Mouse (Mus musculus) cerebellum, adult 2 months (tissue): Measurements from ENCODE around the gene Dnajb14.

Experiments
- CTCF ChIP-seq: fragments of 200-500 bp; IDR thresholded peaks from 2 replicates; pipeline ENCODE4 v1.5.1; 2011; ENCODE audit warnings: low read depth, mild to moderate bottlenecking, control low read depth, low read length, moderate library complexity, borderline replicate concordance; ENCODE audit not compliant: insufficient read depth
- POLR2A ChIP-seq: fragments of 200-500 bp; IDR thresholded peaks from 2 replicates; pipeline ENCODE4 v1.6.1; 2011; ENCODE audit warnings: low read length, control low read depth, borderline replicate concordance; ENCODE audit not compliant: insufficient read depth

DNA sequence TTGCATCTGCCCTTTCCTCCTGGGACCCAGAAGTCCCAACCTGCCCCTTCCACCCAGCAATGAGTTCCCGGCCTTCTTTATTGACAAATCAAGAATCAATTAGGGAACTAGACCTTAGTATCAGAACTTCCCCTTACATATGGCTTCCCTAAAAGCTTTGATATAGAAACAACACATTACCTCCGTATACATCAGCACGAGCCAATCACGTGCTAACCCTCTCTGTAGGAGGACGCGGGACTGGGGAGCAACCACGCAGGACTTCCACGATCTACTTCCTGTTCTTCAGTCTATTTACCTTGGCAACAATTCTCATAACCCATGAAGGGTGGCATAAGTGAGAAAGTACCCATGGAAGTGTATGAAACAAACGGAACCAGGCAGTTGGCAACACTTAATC is 19.1 kb upstream of the Dnajb14 start:
- TF ChIP-seq CTCF (no peak), POLR2A (no peak)
